In the genomic region with DNA sequence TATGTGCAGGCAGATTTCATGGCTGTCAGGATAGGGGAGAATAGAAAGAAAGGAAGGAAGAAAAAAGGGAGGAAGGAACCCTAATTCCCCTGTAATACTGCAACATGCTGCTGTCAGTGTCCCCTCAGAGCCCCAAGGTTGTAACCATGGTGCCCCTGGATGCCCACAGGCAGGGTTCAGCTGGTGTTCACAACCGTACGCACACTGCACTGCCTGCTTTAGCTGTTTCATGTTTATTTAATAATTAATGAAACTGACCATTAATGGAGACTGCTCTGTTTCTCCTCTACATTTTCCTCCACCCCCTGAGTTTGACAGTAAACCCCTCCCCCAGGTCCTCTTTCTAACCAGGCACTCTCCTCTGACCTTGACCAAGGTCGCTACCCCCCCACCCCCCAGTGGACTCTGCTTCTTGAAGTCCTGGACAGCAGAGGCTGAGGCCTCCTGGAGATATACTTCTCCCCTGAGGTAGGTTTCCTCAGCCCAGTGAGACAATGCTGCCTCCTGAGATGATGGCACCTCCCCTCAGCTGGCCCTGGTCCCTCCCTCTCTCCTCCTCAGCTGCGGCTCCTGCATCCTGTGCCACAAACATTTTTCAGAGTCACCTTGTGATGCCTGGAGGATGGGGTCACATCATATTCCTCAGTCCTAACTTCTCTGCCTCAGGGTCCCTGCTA, we compare ENCODE assay signal across 19 mouse cellular contexts.
DNase-seq lines count a peak whose midpoint lies in the region.
"Had no signal": no experiment of that assay in that cellular context is flagged by ENCODE, and none has a peak within 500 bp of the region (broad histone marks: within the 10 kb centered on the region; RNA-seq: fewer than 3 reads in every experiment).

No protein-coding gene starts in this region.

- peak; percentile 42 for DNase-seq in kidney, adult 11 months
- no peak for DNase-seq in kidney, adult 18-20 months
- peak; percentile 16 for DNase-seq in retina, embryonic 14.5 days (ENCODE audit: low spot score)
- no peak for DNase-seq in retina, postnatal 1 day
- DNase-seq in kidney, postnatal 10 days: peak; percentile 49
- DNase-seq in heart, postnatal 4 days: no peak
- no peak for DNase-seq in ovary, postnatal 10 days (ENCODE audit: low spot score)
- DNase-seq: adrenal gland, adult 8-10 months; cerebellum, adult 2 months; gastrocnemius, adult 2 months; gastrocnemius, postnatal 36 days; heart, adult 2 months; layer of hippocampus, postnatal 36 days; left cerebral cortex, postnatal 4 days; liver, embryonic 13.5 days; lung, adult 18-20 months; right cerebral cortex, postnatal 14 days; thymus, adult 18-20 months; thymus, postnatal 25 days had no signal

Comparison
In these comparisons a context has a peak if more than half of its experiments do, and no peak if none do; other contexts are left out.
1. DNase-seq: peak in kidney, adult 11 months (single experiment), retina, embryonic 14.5 days (single experiment) and kidney, postnatal 10 days (single experiment); none in kidney, adult 18-20 months (single experiment), retina, postnatal 1 day (single experiment), heart, postnatal 4 days (single experiment) and ovary, postnatal 10 days (single experiment).